Mouse (Mus musculus) lung, postnatal 0 days (tissue): ENCODE results near the gene Actrt3.

Experiments
- CTCF ChIP-seq: IDR thresholded peaks from 2 replicates; pipeline ENCODE4 v1.5.1; 2016; ENCODE audit warnings: antibody characterized with exemption, mild to moderate bottlenecking
- EP300 ChIP-seq: IDR thresholded peaks from 2 replicates; pipeline ENCODE4 v1.6.1; 2016; ENCODE audit warnings: antibody characterized with exemption, mild to moderate bottlenecking, control low read depth

- TF ChIP-seq CTCF: no peak
- TF ChIP-seq EP300: no peak
Measured at GRCm38 (mm10) chr3:30595111-30595832, 4.5 kb downstream of the Actrt3 start.
